Mouse (Mus musculus): ENCODE measurements at regions not wholly inside any gene's neighbourhood (a gene's known extent, or its start where the extent isn't known, plus 50 kb on each side); places are given as distances from the start of the nearest gene placed in this dataset.

DNA sequence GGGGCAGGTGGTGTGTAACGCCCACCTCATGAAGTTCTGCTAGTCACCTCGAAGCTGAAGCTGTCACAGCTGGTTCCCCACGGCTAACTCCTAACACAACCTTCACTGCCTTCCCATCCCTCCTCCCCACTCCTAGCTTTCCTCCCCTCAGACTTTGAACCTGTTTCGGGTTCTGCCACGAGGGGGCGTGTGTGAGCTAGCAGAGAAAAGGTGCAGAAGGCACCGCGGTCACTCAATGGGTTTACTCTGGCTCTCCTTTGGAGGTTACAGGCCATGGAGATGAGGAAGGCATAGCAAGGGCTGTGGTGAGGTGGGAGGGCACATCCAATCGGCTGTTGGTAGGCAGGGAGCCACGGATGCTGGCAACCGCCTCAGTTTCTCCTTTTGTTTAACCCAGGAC is 437.3 kb downstream of the Ptpru start:
- 20% methylated on average over 11 of the region's 11 CpGs for WGBS
- DNase-seq (ENCODE audit: low spot score) (peak; percentile 49), ATAC-seq (replicated peaks; ENCODE audit: low FRiP score) (no peak)
- Histone ChIP-seq H3K4me3 (ENCODE audit: low read depth, low read length) (no peak overlapping the region), H3K9me3 (ENCODE audit: control insufficient read depth, low read length) (no peaks in the 10 kb centered on the region), H3K27ac (ENCODE audit: low read depth, low read length) (no peak overlapping the region), H3K4me1 (replicated peaks; ENCODE audit: control insufficient read depth, insufficient read depth, low read length) (no peaks in the 10 kb centered on the region), H3K36me3 (ENCODE audit: control insufficient read depth, insufficient read depth, low read length) (no peaks in the 10 kb centered on the region), H3K27me3 (replicated peaks; ENCODE audit: control insufficient read depth, insufficient read depth, low read length) (no peaks in the 10 kb centered on the region), H3K4me2 (no peak overlapping the region), H3K9ac (ENCODE audit: low read depth, low read length) (no peak overlapping the region)

- Histone ChIP-seq H3K9me3 (ENCODE audit: control insufficient read depth, low read length) (no peaks in the 10 kb centered on the region), H3K36me3 (ENCODE audit: control insufficient read depth, insufficient read depth, low read length) (no peaks in the 10 kb centered on the region), H3K4me1 (replicated peaks; ENCODE audit: control insufficient read depth, insufficient read depth, low read length) (no peaks in the 10 kb centered on the region), H3K27me3 (replicated peaks; ENCODE audit: control insufficient read depth, insufficient read depth, low read length) (no peaks in the 10 kb centered on the region), H3K4me2 (no peak overlapping the region), H3K9ac (ENCODE audit: low read depth, low read length) (no peak overlapping the region), H3K27ac (ENCODE audit: low read depth, low read length) (no peak overlapping the region), H3K4me3 (ENCODE audit: low read depth, low read length) (no peak overlapping the region)
- WGBS: 87% methylated on average over 6 of the region's 6 CpGs
- no peak for DNase-seq (ENCODE audit: low spot score)
- no peak for ATAC-seq (replicated peaks; ENCODE audit: low FRiP score)
Observed at GRCm38 (mm10) chr4:131401255-131401654, 436.8 kb downstream of the Ptpru start.

- 0 out of 2 replicates have a peak, but pooled peaks cover 3% of the 10 kb centered on the region for H3K4me1 ChIP-seq (replicated peaks; ENCODE audit: control insufficient read depth, insufficient read depth, low read length)
- ATAC-seq (replicated peaks; ENCODE audit: low FRiP score) (no peak), DNase-seq (ENCODE audit: low spot score) (no peak)
- H3K27ac ChIP-seq (ENCODE audit: low read depth, low read length): no peak overlapping the region
- H3K27me3 ChIP-seq (replicated peaks; ENCODE audit: control insufficient read depth, insufficient read depth, low read length): no peaks in the 10 kb centered on the region
- no peak overlapping the region for H3K4me3 ChIP-seq (ENCODE audit: low read depth, low read length)
- no peak overlapping the region for H3K4me2 ChIP-seq
- H3K9me3 ChIP-seq (ENCODE audit: control insufficient read depth, low read length): no peaks in the 10 kb centered on the region
- no peak overlapping the region for H3K9ac ChIP-seq (ENCODE audit: low read depth, low read length)
- H3K36me3 ChIP-seq (ENCODE audit: control insufficient read depth, insufficient read depth, low read length): no peaks in the 10 kb centered on the region
- 63% methylated on average over 12 of the region's 12 CpGs for WGBS
Observed at GRCm38 (mm10) chr4:131405376-131406017, 432.6 kb downstream of the Ptpru start.

GRCm38 (mm10) chr4:131407464-131407863 is 430.6 kb downstream of the Ptpru start:
- Histone ChIP-seq H3K27me3 (replicated peaks; ENCODE audit: control insufficient read depth, insufficient read depth, low read length) (no peaks in the 10 kb centered on the region), H3K4me3 (ENCODE audit: low read depth, low read length) (no peak overlapping the region), H3K9me3 (ENCODE audit: control insufficient read depth, low read length) (no peaks in the 10 kb centered on the region), H3K9ac (ENCODE audit: low read depth, low read length) (no peak overlapping the region), H3K36me3 (ENCODE audit: control insufficient read depth, insufficient read depth, low read length) (no peaks in the 10 kb centered on the region), H3K4me2 (no peak overlapping the region), H3K4me1 (replicated peaks; ENCODE audit: control insufficient read depth, insufficient read depth, low read length) (0 out of 2 replicates have a peak, but pooled peaks cover 3% of the 10 kb centered on the region), H3K27ac (ENCODE audit: low read depth, low read length) (no peak overlapping the region)
- ATAC-seq (replicated peaks; ENCODE audit: low FRiP score) (no peak), DNase-seq (ENCODE audit: low spot score) (no peak)
- WGBS: 42% methylated on average over 3 of the region's 3 CpGs

GRCm38 (mm10) chr4:131408644-131409043 is 429.4 kb downstream of the Ptpru start:
- no peak overlapping the region for H3K4me2 ChIP-seq
- no peaks in the 10 kb centered on the region for H3K9me3 ChIP-seq (ENCODE audit: control insufficient read depth, low read length)
- no peaks in the 10 kb centered on the region for H3K36me3 ChIP-seq (ENCODE audit: control insufficient read depth, insufficient read depth, low read length)
- no peak overlapping the region for H3K9ac ChIP-seq (ENCODE audit: low read depth, low read length)
- DNase-seq (ENCODE audit: low spot score) (no peak), ATAC-seq (replicated peaks; ENCODE audit: low FRiP score) (no peak)
- H3K27ac ChIP-seq (ENCODE audit: low read depth, low read length): no peak overlapping the region
- no peaks in the 10 kb centered on the region for H3K27me3 ChIP-seq (replicated peaks; ENCODE audit: control insufficient read depth, insufficient read depth, low read length)
- H3K4me3 ChIP-seq (ENCODE audit: low read depth, low read length): no peak overlapping the region
- 0 out of 2 replicates have a peak, but pooled peaks cover 3% of the 10 kb centered on the region for H3K4me1 ChIP-seq (replicated peaks; ENCODE audit: control insufficient read depth, insufficient read depth, low read length)
- 83% methylated on average over 1 of the region's 1 CpGs for WGBS

DNA sequence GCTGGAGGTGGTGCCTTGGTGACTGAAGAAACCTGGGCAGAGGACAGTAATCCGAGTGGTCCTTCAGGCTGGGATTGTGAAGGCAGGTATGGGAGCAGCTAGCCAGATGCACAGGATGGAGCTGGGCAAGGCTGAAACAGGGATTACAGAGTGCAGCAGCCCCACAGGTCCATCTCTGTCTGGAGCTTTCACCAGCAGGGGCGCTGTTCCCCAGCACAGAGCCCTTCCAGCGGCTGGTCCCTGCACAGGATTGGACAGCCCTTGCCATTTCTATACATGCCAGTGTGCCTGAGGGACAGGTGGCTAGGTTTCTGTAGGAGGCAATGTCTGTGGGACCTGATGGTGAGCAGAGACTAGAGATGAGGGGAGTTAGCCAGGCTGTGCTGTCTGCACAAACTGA is 428.3 kb downstream of the Ptpru start:
- H3K27me3 ChIP-seq (replicated peaks; ENCODE audit: control insufficient read depth, insufficient read depth, low read length): no peaks in the 10 kb centered on the region
- no peak overlapping the region for H3K4me2 ChIP-seq
- WGBS: 31% methylated on average over 3 of the region's 3 CpGs
- 0 out of 2 replicates have a peak, but pooled peaks cover 3% of the 10 kb centered on the region for H3K4me1 ChIP-seq (replicated peaks; ENCODE audit: control insufficient read depth, insufficient read depth, low read length)
- no peaks in the 10 kb centered on the region for H3K36me3 ChIP-seq (ENCODE audit: control insufficient read depth, insufficient read depth, low read length)
- DNase-seq (ENCODE audit: low spot score): no peak
- no peak overlapping the region for H3K27ac ChIP-seq (ENCODE audit: low read depth, low read length)
- no peak for ATAC-seq (replicated peaks; ENCODE audit: low FRiP score)
- H3K9ac ChIP-seq (ENCODE audit: low read depth, low read length): no peak overlapping the region
- H3K9me3 ChIP-seq (ENCODE audit: control insufficient read depth, low read length): no peaks in the 10 kb centered on the region
- H3K4me3 ChIP-seq (ENCODE audit: low read depth, low read length): no peak overlapping the region

DNA sequence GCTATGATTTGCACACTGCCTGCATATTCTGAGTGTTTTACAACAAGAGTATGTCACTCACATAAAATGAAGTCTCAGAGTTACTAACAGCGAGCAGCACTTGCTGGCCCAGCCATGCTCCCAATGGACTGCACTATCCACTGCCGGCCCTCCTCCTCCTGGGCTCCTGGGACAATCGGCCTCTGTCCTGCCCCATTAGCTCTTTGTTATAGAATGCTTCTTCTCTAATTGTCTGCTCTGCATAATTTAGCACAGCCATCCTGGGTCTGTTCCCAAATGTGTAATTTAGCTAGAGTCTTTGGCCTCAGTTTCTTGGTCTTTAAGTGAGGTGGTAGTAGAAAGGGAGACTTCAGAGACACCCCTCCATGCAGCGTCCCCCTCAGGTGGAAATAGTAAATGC is 426.2 kb downstream of the Ptpru start:
- WGBS: 65% methylated on average over 4 of the region's 4 CpGs

DNA sequence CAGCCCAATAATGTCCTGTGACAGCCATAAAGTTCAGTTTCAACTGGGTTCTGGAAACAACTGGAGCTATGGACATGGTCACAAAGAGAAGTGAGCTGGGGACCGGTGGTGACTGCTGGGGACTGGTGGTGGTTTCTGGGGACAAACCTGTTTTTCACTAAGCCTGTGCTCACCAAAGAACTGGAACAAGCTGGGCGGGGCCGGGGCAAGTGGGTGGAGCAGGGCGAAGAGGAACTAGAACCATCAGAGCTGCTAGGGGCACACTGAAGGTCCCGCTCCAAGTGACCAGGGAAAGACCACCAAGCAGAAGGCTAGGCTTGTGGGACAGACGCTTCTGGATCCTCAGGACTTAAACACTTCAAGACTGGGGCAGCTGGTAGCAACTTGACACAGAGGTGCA is 424.7 kb downstream of the Ptpru start:
- Histone ChIP-seq H3K9me3 (ENCODE audit: control insufficient read depth, low read length) (no peaks in the 10 kb centered on the region), H3K27me3 (replicated peaks; ENCODE audit: control insufficient read depth, insufficient read depth, low read length) (no peaks in the 10 kb centered on the region), H3K36me3 (ENCODE audit: control insufficient read depth, insufficient read depth, low read length) (no peaks in the 10 kb centered on the region), H3K9ac (ENCODE audit: low read depth, low read length) (no peak overlapping the region), H3K4me3 (ENCODE audit: low read depth, low read length) (no peak overlapping the region), H3K27ac (ENCODE audit: low read depth, low read length) (no peak overlapping the region), H3K4me1 (replicated peaks; ENCODE audit: control insufficient read depth, insufficient read depth, low read length) (no peaks in the 10 kb centered on the region), H3K4me2 (no peak overlapping the region)
- WGBS: 59% methylated on average over 6 of the region's 6 CpGs
- no peak for ATAC-seq (replicated peaks; ENCODE audit: low FRiP score)
- no peak for DNase-seq (ENCODE audit: low spot score)

More for the DNA sequence above, 426.2 kb downstream of the Ptpru start:
- no peak overlapping the region for H3K9ac ChIP-seq (ENCODE audit: low read depth, low read length)
- H3K36me3 ChIP-seq (ENCODE audit: control insufficient read depth, insufficient read depth, low read length): no peaks in the 10 kb centered on the region
- H3K27ac ChIP-seq (ENCODE audit: low read depth, low read length): no peak overlapping the region
- H3K4me1 ChIP-seq (replicated peaks; ENCODE audit: control insufficient read depth, insufficient read depth, low read length): 0 out of 2 replicates have a peak, but pooled peaks cover 3% of the 10 kb centered on the region
- ATAC-seq (replicated peaks; ENCODE audit: low FRiP score) (no peak), DNase-seq (ENCODE audit: low spot score) (no peak)
- H3K4me3 ChIP-seq (ENCODE audit: low read depth, low read length): no peak overlapping the region
- no peak overlapping the region for H3K4me2 ChIP-seq
- no peaks in the 10 kb centered on the region for H3K27me3 ChIP-seq (replicated peaks; ENCODE audit: control insufficient read depth, insufficient read depth, low read length)
- no peaks in the 10 kb centered on the region for H3K9me3 ChIP-seq (ENCODE audit: control insufficient read depth, low read length)

DNA sequence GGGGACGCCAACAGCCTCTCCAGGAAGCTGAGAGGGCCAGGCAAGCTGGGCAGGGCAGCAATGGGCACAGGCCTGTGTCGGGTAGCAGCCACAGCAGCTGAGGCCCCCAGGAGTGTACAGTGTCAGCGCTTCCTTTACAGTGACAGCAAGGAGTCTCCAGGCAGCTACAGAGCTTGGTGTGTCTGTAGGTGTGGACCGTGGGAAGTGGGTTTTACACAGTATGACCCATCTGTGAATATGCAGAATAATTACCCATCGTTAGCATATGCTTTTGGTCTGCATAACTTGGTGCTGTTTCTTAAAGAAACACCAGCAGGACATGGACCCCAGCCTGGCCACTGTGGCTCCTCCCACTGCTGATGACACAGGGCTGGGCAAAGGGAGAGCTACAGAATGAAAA is 422.6 kb downstream of the Ptpru start:
- Histone ChIP-seq H3K4me3 (ENCODE audit: low read depth, low read length) (no peak overlapping the region), H3K27ac (ENCODE audit: low read depth, low read length) (no peak overlapping the region), H3K27me3 (replicated peaks; ENCODE audit: control insufficient read depth, insufficient read depth, low read length) (no peaks in the 10 kb centered on the region), H3K4me1 (replicated peaks; ENCODE audit: control insufficient read depth, insufficient read depth, low read length) (no peaks in the 10 kb centered on the region), H3K4me2 (no peak overlapping the region), H3K36me3 (ENCODE audit: control insufficient read depth, insufficient read depth, low read length) (no peaks in the 10 kb centered on the region), H3K9ac (ENCODE audit: low read depth, low read length) (no peak overlapping the region), H3K9me3 (ENCODE audit: control insufficient read depth, low read length) (no peaks in the 10 kb centered on the region)
- WGBS: 68% methylated on average over 5 of the region's 5 CpGs
- ATAC-seq (replicated peaks; ENCODE audit: low FRiP score) (no peak), DNase-seq (ENCODE audit: low spot score) (no peak)
